Mouse (Mus musculus): Measurements from ENCODE around the gene Zc3h12a. TPM values are rescaled to one million over a fixed set of nuclear protein-coding genes. Genes with fewer than 3 reads are reported as not detected.

Zc3h12a gene
- total and polyA plus RNA-seq, 3 experiments, result 0.92 to 3.3 TPM; not detected in 1

DNA sequence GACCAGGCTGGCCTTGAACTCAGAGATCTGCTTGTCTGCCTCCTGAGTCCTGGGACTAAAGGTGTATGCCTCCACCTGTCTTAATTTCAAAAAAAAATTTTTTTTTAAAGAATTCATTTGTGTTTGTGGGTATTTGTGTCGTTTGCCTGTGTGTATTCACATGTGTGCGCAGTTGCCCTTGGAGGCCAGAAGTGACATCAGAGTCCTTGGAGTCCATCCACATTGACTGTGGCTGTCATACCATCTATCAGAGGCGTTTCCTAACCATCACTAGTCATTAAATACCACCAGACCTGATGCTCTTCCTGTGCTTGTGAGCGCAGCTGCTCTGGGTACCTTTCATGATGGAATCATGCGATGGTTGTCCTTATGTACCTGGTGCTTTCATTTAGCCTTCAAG lies 28.0 kb upstream of the Zc3h12a start:
- Histone ChIP-seq H3K9ac (ENCODE audit: control insufficient read depth, low read depth, low read length, poor library complexity, severe bottlenecking) (no peak overlapping the region), H3K9me3 (replicated peaks; ENCODE audit: insufficient read depth, low read length) (no peaks in the 10 kb centered on the region), H3K4me3 (ENCODE audit: control insufficient read depth in 1 of 2, insufficient read depth in 1 of 2, low read depth in 2 of 2, low read length in 2 of 2) (no peak overlapping the region), H3K27me3 (ENCODE audit: control insufficient read depth in 1 of 2, insufficient read depth in 2 of 2, low read length in 2 of 2) (no peaks in the 10 kb centered on the region; a peak in 1 of 4 replicates), H3K79me2 (ENCODE audit: control insufficient read depth, insufficient read depth, low read length, poor library complexity) (no peaks in the 10 kb centered on the region), H3K4me1 (ENCODE audit: control insufficient read depth in 1 of 2, insufficient read depth in 2 of 2, low read length in 2 of 2) (no peaks in the 10 kb centered on the region), H3K27ac (ENCODE audit: control insufficient read depth, low read depth, low read length) (no peak overlapping the region), H3K36me3 (ENCODE audit: control insufficient read depth in 1 of 2, insufficient read depth in 2 of 2, low read length in 2 of 2) (no peaks in the 10 kb centered on the region)
- no peak for DNase-seq (ENCODE audit: low read depth, low spot score)
- no peak for TF ChIP-seq SMC3 (IDR thresholded peaks at IDR 0.05; ENCODE audit: low read depth, low read length)

DNA sequence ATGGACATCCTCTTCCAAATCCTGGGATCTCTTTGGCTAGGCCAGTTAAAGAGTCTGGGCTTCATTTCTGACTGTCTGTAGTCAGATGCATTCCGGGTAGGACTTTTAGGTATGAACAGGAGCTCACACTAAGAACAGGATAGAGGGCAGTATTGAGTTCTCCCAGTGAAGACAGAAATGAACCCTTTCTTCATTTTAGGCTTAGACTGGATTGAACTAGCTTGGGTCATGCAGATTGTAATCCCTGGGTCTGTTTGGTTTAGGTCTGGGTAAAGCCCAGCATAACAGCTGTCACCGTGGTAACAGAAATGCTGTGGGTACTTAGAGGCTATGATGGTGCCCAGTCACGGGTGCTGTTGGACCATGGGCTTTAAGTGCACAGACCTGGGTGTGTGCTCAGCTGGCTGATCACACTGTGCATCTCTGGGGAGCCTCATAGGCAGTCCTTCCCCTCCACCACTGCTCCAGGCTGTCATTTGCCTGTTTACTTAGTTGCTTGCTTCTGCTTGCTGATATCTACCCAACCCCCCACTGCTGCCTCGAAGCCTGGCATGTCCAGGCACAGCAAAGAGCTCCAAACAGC lies 26.1 kb upstream of the Zc3h12a start:
- H3K27me3 ChIP-seq (ENCODE audit: control insufficient read depth in 1 of 2, insufficient read depth in 2 of 2, low read length in 2 of 2), result no peaks in the 10 kb centered on the region; a peak in 1 of 4 replicates
- no peaks in the 10 kb centered on the region for H3K4me1 ChIP-seq (ENCODE audit: control insufficient read depth in 1 of 2, insufficient read depth in 2 of 2, low read length in 2 of 2)
- TF ChIP-seq MYC (IDR thresholded peaks at IDR 0.05; ENCODE audit: low read depth, low read length) (no peak), POLR2A (IDR thresholded peaks at IDR 0.05; ENCODE audit: control insufficient read depth in 1 of 2, insufficient read depth in 1 of 2, low read depth in 1 of 2, low read length in 2 of 2, poor library complexity in 1 of 2) (no peak), MYB (IDR thresholded peaks at IDR 0.05; ENCODE audit: low read depth, low read length) (no peak), GABPA (IDR thresholded peaks at IDR 0.05; ENCODE audit: low read depth, low read length) (no peak), RCOR1 (IDR thresholded peaks at IDR 0.05; ENCODE audit: low read depth, low read length) (no peak), KAT2A (conservative IDR thresholded peaks at IDR 0.05; ENCODE audit: low read depth, low read length) (no peak), USF1 (IDR thresholded peaks at IDR 0.05; ENCODE audit: low read depth, low read length) (no peak), ETS1 (IDR thresholded peaks at IDR 0.05; ENCODE audit: low read depth, low read length) (no peak), MAX (IDR thresholded peaks at IDR 0.05; ENCODE audit: low read length) (no peak), EP300 (IDR thresholded peaks at IDR 0.05; ENCODE audit: low read depth in 1 of 2, low read length in 2 of 2) (no peak), TCF12 (IDR thresholded peaks at IDR 0.05; ENCODE audit: low read depth, low read length) (no peak), TAL1 (IDR thresholded peaks at IDR 0.05; ENCODE audit: low read length) (no peak), CTCF (IDR thresholded peaks at IDR 0.05 in 2 of 3, conservative IDR thresholded peaks at IDR 0.05 in 1 of 3; ENCODE audit: control insufficient read depth in 1 of 3, insufficient read depth in 1 of 3, low read depth in 2 of 3, low read length in 3 of 3, poor library complexity in 1 of 3, severe bottlenecking in 1 of 3) (no peak), E2F4 (IDR thresholded peaks at IDR 0.05; ENCODE audit: borderline replicate concordance, low read depth, low read length) (no peak), ZMIZ1 (IDR thresholded peaks at IDR 0.05; ENCODE audit: low read depth, low read length) (no peak), ZNF384 (IDR thresholded peaks at IDR 0.05; ENCODE audit: low read depth, low read length) (no peak), HCFC1 (IDR thresholded peaks at IDR 0.05; ENCODE audit: low read depth, low read length) (no peak), SIN3A (IDR thresholded peaks at IDR 0.05; ENCODE audit: low read length) (no peak), SMC3 (IDR thresholded peaks at IDR 0.05; ENCODE audit: low read depth, low read length) (no peak), UBTF (IDR thresholded peaks at IDR 0.05; ENCODE audit: borderline replicate concordance, insufficient read depth, low read depth, low read length) (no peak)
- H3K79me2 ChIP-seq (ENCODE audit: control insufficient read depth, insufficient read depth, low read length, poor library complexity), result no peaks in the 10 kb centered on the region
- no peak overlapping the region for H3K4me3 ChIP-seq (ENCODE audit: control insufficient read depth in 1 of 2, insufficient read depth in 1 of 2, low read depth in 2 of 2, low read length in 2 of 2)
- H3K9ac ChIP-seq (ENCODE audit: control insufficient read depth, low read depth, low read length, poor library complexity, severe bottlenecking), result no peak overlapping the region
- H3K36me3 ChIP-seq (ENCODE audit: control insufficient read depth in 1 of 2, insufficient read depth in 2 of 2, low read length in 2 of 2), result no peaks in the 10 kb centered on the region
- DNase-seq (ENCODE audit: low read depth, low spot score), result no peak
- no peaks in the 10 kb centered on the region for H3K9me3 ChIP-seq (replicated peaks; ENCODE audit: insufficient read depth, low read length)
- no peak overlapping the region for H3K27ac ChIP-seq (ENCODE audit: control insufficient read depth, low read depth, low read length)
